Mouse (Mus musculus) hindbrain, embryonic 12.5 days (tissue): ENCODE results near the gene Fam131c. TPM values are rescaled to one million over a fixed set of nuclear protein-coding genes. Genes with fewer than 3 reads are reported as not detected.

Source experiments
- ATAC-seq: fragments of 200-750 bp; cut with Nextera tagmentation; 2 replicates; pipeline ENCODE4 v1.8.0; 2017; ENCODE audit warnings: moderate TSS enrichment; ENCODE audit not compliant: low FRiP score
- H3K27ac ChIP-seq: fragments of 300-500 bp; sonication (generic); 2 replicates; pipeline ENCODE4 v1.5.1; 2016; ENCODE audit warnings: mild to moderate bottlenecking
- H3K27me3 ChIP-seq: fragments of 300-500 bp; sonication (generic); 2 replicates; pipeline ENCODE4 v1.6.1; 2016; ENCODE audit warnings: mild to moderate bottlenecking
- H3K36me3 ChIP-seq: fragments of 300-500 bp; sonication (generic); 2 replicates; pipeline ENCODE4 v1.6.1; 2016; ENCODE audit warnings: mild to moderate bottlenecking
- H3K4me1 ChIP-seq: fragments of 300-500 bp; sonication (generic); 2 replicates; pipeline ENCODE4 v1.6.1; 2016
- H3K4me2 ChIP-seq: fragments of 300-500 bp; sonication (generic); replicated peaks from 2 replicates; pipeline ENCODE4 v1.6.1; 2016; ENCODE audit warnings: mild to moderate bottlenecking
- H3K4me3 ChIP-seq: fragments of 300-500 bp; sonication (generic); 2 replicates; pipeline ENCODE4 v1.5.1; 2016; ENCODE audit warnings: mild to moderate bottlenecking
- H3K9ac ChIP-seq: fragments of 300-500 bp; sonication (generic); 2 replicates; pipeline ENCODE4 v1.6.1; 2016; ENCODE audit warnings: mild to moderate bottlenecking, moderate library complexity
- H3K9me3 ChIP-seq: fragments of 300-500 bp; sonication (generic); replicated peaks from 2 replicates; pipeline ENCODE4 v1.6.1; 2016; ENCODE audit warnings: mild to moderate bottlenecking
- WGBS: fragments of 180-500 bp; shearing (Covaris S2); methylation state at CpG from one replicate; pipeline ENCODE4 v1.1.7; 2016; 5-methylcytosine and 5-hydroxymethylcytosine counted together
- polyA plus RNA-seq: library from polyadenylated mRNA; unstranded; fragments of >200 nt; fragmentation: Nextera tagmentation; extraction: Ambion mirVana; gene quantifications from 2 replicates; pipeline ENCODE4 v1.2.1, GENCODE M21; 2016

The Fam131c gene
- polyA plus RNA-seq, 1 experiment from 2014 or later = 2.5 TPM

- H3K9ac ChIP-seq = no peak overlapping the region
- H3K9me3 ChIP-seq = no peaks in the 10 kb centered on the region
- H3K27ac ChIP-seq = peak overlapping the region; percentile 48; the same call in 1 of the 2 replicates
- H3K27me3 ChIP-seq = no peaks in the 10 kb centered on the region
- WGBS = 29% methylated on average over 1 of the region's 1 CpGs
- peaks cover 49% of the 10 kb centered on the region for H3K4me1 ChIP-seq
- no peak for ATAC-seq
- H3K4me2 ChIP-seq = no peak overlapping the region
- H3K36me3 ChIP-seq = no peaks in the 10 kb centered on the region
- no peak overlapping the region for H3K4me3 ChIP-seq
Observed at GRCm38 (mm10) chr4:141338853-141339252, 29.2 kb upstream of the Fam131c start.

- Histone ChIP-seq H3K27ac (no peak overlapping the region), H3K4me1 (peaks cover 28% of the 10 kb centered on the region)
- WGBS = 58% methylated on average over 7 of the region's 7 CpGs
Observed at GRCm38 (mm10) chr4:141341477-141341876, 26.5 kb upstream of the Fam131c start.

DNA sequence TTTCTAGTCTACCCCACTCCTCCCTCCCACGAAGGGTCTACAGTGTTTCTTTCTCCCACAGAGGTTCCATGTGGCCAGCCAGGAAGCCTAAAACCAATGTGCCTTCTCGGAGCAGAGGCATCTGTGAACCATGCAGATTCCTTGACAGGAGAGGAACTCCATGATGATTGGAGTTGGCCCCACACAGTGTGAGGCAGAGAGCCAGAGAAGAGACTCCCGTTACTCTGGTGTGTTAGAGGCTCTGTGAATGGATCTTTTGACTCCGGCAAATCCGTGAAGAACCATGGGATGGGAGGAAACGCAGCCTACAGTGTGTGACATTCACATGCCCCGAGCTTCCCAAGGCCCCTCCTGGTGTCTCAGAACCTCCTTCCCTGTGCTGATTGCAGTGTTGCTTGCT, 24.5 kb upstream of the Fam131c start:
- Histone ChIP-seq H3K4me2 (no peak overlapping the region), H3K36me3 (no peaks in the 10 kb centered on the region), H3K27ac (no peak overlapping the region), H3K4me1 (peaks cover 16% of the 10 kb centered on the region), H3K9ac (no peak overlapping the region), H3K4me3 (no peak overlapping the region), H3K27me3 (no peaks in the 10 kb centered on the region), H3K9me3 (no peaks in the 10 kb centered on the region)
- no peak for ATAC-seq
- WGBS = 55% methylated on average over 7 of the region's 7 CpGs

More at GRCm38 (mm10) chr4:141341477-141341876, 26.5 kb upstream of the Fam131c start:
- no peaks in the 10 kb centered on the region for H3K27me3 ChIP-seq
- no peak for ATAC-seq
- no peaks in the 10 kb centered on the region for H3K36me3 ChIP-seq
- no peak overlapping the region for H3K4me2 ChIP-seq
- H3K9ac ChIP-seq = 0 out of 2 replicates have a peak overlapping the region, but pooled peaks have one; percentile 18
- no peaks in the 10 kb centered on the region for H3K9me3 ChIP-seq
- no peak overlapping the region for H3K4me3 ChIP-seq

DNA sequence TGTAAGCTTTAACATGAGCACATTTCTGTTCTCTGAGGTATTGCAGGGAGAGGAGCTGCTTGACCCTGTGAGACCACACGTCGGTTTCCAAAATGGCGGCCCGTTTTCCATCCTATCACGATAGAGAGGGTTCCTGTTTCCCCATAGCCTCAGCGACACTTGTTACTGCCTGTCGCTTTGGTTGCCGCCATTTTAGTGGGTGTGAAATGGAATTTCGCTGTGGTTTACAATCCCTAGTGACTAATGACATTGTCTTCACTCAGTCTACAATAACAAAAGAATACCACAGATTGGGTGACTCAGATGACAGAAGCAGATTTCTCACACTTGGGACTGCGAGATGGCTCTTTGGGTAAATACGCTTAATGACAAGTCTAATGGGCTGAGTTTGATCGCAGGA, 22.8 kb upstream of the Fam131c start:
- WGBS = 94% methylated on average over 12 of the region's 12 CpGs
- ATAC-seq = no peak
- no peaks in the 10 kb centered on the region for H3K9me3 ChIP-seq
- H3K27ac ChIP-seq = no peak overlapping the region
- H3K27me3 ChIP-seq = 0 out of 2 replicates have a peak, but pooled peaks cover 3% of the 10 kb centered on the region
- no peak overlapping the region for H3K4me2 ChIP-seq
- H3K9ac ChIP-seq = no peak overlapping the region
- no peaks in the 10 kb centered on the region for H3K36me3 ChIP-seq
- H3K4me3 ChIP-seq = no peak overlapping the region
- H3K4me1 ChIP-seq = 0 out of 2 replicates have a peak, but pooled peaks cover 8% of the 10 kb centered on the region

DNA sequence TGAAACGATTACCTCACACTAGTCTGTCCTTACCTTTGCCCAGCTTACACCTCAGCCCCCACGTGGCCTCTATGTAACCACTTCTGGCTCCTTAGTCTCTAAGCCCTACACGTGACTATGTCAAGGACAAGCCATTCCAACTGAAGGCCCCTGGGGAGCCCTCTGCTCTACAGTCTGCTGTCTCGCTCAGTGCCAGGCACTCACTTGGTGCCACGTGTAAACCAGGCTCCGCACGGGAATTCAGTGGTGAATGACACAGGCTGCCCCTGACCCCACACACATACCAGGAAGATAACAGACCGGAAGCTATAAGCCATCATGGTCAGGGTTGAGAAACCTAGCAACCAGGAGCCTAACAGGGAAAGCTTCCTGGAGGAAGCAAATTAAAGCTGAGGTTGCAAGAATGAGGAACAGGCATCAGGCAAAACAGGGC, 20.6 kb upstream of the Fam131c start:
- no peak for ATAC-seq
- Histone ChIP-seq H3K36me3 (no peaks in the 10 kb centered on the region), H3K9me3 (no peaks in the 10 kb centered on the region), H3K27ac (no peak overlapping the region), H3K4me1 (peaks cover 3% of the 10 kb centered on the region; the same call in 1 of the 2 replicates), H3K4me3 (no peak overlapping the region), H3K9ac (no peak overlapping the region), H3K4me2 (no peak overlapping the region), H3K27me3 (0 out of 2 replicates have a peak, but pooled peaks cover 3% of the 10 kb centered on the region)
- WGBS = 64% methylated on average over 8 of the region's 8 CpGs

GRCm38 (mm10) chr4:141348616-141349015, 19.4 kb upstream of the Fam131c start:
- peaks cover 3% of the 10 kb centered on the region; the same call in 1 of the 2 replicates for H3K4me1 ChIP-seq
- 0 out of 2 replicates have a peak, but pooled peaks cover 3% of the 10 kb centered on the region for H3K27me3 ChIP-seq
- no peak for ATAC-seq
- no peaks in the 10 kb centered on the region for H3K9me3 ChIP-seq
- no peak overlapping the region for H3K4me3 ChIP-seq
- no peak overlapping the region for H3K4me2 ChIP-seq
- H3K9ac ChIP-seq = no peak overlapping the region
- H3K27ac ChIP-seq = no peak overlapping the region
- 73% methylated on average over 11 of the region's 11 CpGs for WGBS
- no peaks in the 10 kb centered on the region for H3K36me3 ChIP-seq

DNA sequence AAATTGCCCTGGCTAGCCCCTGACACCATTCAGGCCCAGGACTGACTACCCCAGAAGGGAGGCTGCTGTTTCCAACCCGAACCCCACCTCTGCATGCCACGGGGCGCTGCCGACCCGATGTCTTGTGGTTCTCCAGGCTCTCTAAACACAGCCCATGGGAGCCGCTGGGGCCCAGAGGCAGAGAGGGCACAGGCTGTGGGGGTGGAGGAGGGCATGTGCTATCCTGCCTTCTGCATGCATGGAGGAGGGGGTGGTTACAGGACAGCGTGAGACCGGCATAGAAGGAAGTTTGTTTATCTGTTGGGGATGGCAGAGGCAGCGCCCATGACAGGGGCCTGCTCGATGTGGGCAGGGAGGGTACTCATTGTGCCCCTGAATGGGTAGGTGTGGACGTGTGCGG, 18.0 kb upstream of the Fam131c start:
- Histone ChIP-seq H3K4me1 (peaks cover 3% of the 10 kb centered on the region; the same call in 1 of the 2 replicates), H3K4me2 (no peak overlapping the region), H3K9me3 (no peaks in the 10 kb centered on the region), H3K27ac (no peak overlapping the region), H3K27me3 (0 out of 2 replicates have a peak, but pooled peaks cover 3% of the 10 kb centered on the region), H3K9ac (no peak overlapping the region), H3K36me3 (no peaks in the 10 kb centered on the region), H3K4me3 (no peak overlapping the region)
- 86% methylated on average over 12 of the region's 12 CpGs for WGBS
- no peak for ATAC-seq

DNA sequence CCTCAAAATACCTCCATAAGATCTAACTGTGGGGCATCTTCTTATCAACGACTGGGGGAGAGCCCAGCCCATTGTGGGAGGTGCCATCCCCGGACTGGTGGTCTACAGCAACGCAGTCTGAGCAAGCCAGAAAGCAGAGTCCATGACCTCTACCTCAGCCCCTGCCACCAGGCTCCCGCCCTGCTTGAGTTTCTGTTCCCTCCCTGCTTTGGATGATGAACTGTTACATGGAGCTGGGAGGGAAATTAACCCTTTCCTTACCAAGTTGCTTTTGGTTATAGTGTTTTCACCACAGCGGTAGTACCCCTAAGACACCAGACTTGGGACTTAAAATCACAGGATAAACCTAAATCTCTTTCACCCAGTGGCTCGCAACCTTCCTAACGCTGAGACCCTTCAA, 16.0 kb upstream of the Fam131c start:
- no peak for ATAC-seq
- H3K27me3 ChIP-seq = 0 out of 2 replicates have a peak, but pooled peaks cover 3% of the 10 kb centered on the region
- no peak overlapping the region for H3K9ac ChIP-seq
- H3K4me1 ChIP-seq = peaks cover 3% of the 10 kb centered on the region; the same call in 1 of the 2 replicates
- no peak overlapping the region for H3K27ac ChIP-seq
- no peaks in the 10 kb centered on the region for H3K36me3 ChIP-seq
- WGBS = 55% methylated on average over 7 of the region's 7 CpGs
- no peak overlapping the region for H3K4me2 ChIP-seq
- no peaks in the 10 kb centered on the region for H3K9me3 ChIP-seq
- no peak overlapping the region for H3K4me3 ChIP-seq

DNA sequence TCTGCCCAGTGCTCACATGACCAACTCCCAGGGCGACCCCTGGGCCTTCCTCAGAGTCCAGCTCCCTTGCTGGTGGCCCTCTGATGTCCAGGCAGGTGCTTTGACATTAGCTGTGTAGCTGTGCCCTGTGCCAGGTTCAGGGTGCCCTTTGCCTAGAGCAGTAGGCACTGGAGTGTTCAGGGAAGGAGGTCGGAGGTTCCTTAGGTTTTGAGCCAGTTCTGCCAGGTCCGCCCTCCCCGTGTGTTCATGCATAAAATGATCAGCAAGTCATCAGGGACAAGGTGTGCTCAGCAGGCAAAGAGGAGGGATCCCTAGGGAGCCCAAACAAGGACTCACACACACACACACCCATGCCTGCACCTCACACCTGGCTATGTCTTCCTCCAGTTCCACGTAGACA, 15.0 kb upstream of the Fam131c start:
- no peak overlapping the region for H3K9ac ChIP-seq
- no peak overlapping the region for H3K4me2 ChIP-seq
- H3K4me3 ChIP-seq = no peak overlapping the region
- no peak overlapping the region for H3K27ac ChIP-seq
- no peak for ATAC-seq
- H3K4me1 ChIP-seq = peaks cover 3% of the 10 kb centered on the region; the same call in 1 of the 2 replicates
- H3K27me3 ChIP-seq = peaks cover 3% of the 10 kb centered on the region; the same call in 1 of the 2 replicates
- no peaks in the 10 kb centered on the region for H3K9me3 ChIP-seq
- WGBS = 78% methylated on average over 5 of the region's 5 CpGs
- no peaks in the 10 kb centered on the region for H3K36me3 ChIP-seq

- Histone ChIP-seq H3K27ac (no peak overlapping the region), H3K4me3 (no peak overlapping the region), H3K9me3 (no peaks in the 10 kb centered on the region), H3K9ac (0 out of 2 replicates have a peak overlapping the region, but pooled peaks have one; percentile 13), H3K4me2 (no peak overlapping the region), H3K4me1 (peaks cover under 1% of the 10 kb centered on the region; the same call in 1 of the 2 replicates), H3K36me3 (no peaks in the 10 kb centered on the region), H3K27me3 (peaks cover 3% of the 10 kb centered on the region; the same call in 1 of the 2 replicates)
- ATAC-seq = no peak
- 58% methylated on average over 8 of the region's 8 CpGs for WGBS
Observed at GRCm38 (mm10) chr4:141353868-141354267, 14.2 kb upstream of the Fam131c start.

GRCm38 (mm10) chr4:141357811-141358210, 10.2 kb upstream of the Fam131c start:
- Histone ChIP-seq H3K9ac (no peak overlapping the region), H3K27me3 (peaks cover 14% of the 10 kb centered on the region; the same call in 1 of the 2 replicates), H3K4me1 (peaks cover 10% of the 10 kb centered on the region; the same call in 1 of the 2 replicates), H3K4me3 (no peak overlapping the region), H3K4me2 (no peak overlapping the region), H3K27ac (no peak overlapping the region), H3K9me3 (no peaks in the 10 kb centered on the region), H3K36me3 (no peaks in the 10 kb centered on the region)
- no peak for ATAC-seq

DNA sequence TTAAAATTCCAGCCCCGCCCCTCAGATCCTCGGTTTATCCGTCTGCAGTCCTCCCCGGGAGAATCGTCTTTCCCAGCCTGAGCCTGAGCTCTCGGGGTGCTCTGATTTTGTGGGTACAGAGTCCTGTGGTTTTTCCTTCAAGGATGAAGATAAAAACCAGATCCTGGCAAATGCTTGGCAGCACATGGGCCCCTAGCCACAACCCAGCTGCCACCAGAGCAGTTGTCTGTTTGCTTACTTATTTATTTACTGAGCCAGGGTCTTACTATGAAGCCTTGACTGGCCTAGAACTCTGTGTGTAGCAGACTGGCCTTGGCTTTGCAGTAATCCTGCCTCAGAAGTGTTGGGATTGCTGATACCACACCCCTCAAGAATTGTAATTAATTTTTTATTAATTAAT, 8.8 kb upstream of the Fam131c start:
- ATAC-seq = no peak
- Histone ChIP-seq H3K9ac (no peak overlapping the region), H3K36me3 (no peaks in the 10 kb centered on the region), H3K4me1 (peaks cover 10% of the 10 kb centered on the region; the same call in 1 of the 2 replicates), H3K27me3 (peaks cover 23% of the 10 kb centered on the region), H3K27ac (no peak overlapping the region), H3K4me3 (no peak overlapping the region), H3K4me2 (no peak overlapping the region), H3K9me3 (no peaks in the 10 kb centered on the region)
- WGBS = 87% methylated on average over 6 of the region's 6 CpGs

- ATAC-seq = no peak
- peaks cover 39% of the 10 kb centered on the region for H3K27me3 ChIP-seq
- H3K4me2 ChIP-seq = no peak overlapping the region
- WGBS = 31% methylated on average over 7 of the region's 7 CpGs
- peaks cover 10% of the 10 kb centered on the region; the same call in 1 of the 2 replicates for H3K4me1 ChIP-seq
- no peaks in the 10 kb centered on the region for H3K36me3 ChIP-seq
- no peak overlapping the region for H3K27ac ChIP-seq
- no peak overlapping the region for H3K9ac ChIP-seq
- H3K4me3 ChIP-seq = no peak overlapping the region
- no peaks in the 10 kb centered on the region for H3K9me3 ChIP-seq
Observed at GRCm38 (mm10) chr4:141360846-141361245, 7.2 kb upstream of the Fam131c start.
